Mouse (Mus musculus): Measurements from ENCODE around the gene Mtch1. TPM values are rescaled to one million over a fixed set of nuclear protein-coding genes. Genes with fewer than 3 reads are reported as not detected.

Mtch1 gene
- total and polyA plus RNA-seq, 2 experiments from 2014 or later, result 208 to 380 TPM

DNA sequence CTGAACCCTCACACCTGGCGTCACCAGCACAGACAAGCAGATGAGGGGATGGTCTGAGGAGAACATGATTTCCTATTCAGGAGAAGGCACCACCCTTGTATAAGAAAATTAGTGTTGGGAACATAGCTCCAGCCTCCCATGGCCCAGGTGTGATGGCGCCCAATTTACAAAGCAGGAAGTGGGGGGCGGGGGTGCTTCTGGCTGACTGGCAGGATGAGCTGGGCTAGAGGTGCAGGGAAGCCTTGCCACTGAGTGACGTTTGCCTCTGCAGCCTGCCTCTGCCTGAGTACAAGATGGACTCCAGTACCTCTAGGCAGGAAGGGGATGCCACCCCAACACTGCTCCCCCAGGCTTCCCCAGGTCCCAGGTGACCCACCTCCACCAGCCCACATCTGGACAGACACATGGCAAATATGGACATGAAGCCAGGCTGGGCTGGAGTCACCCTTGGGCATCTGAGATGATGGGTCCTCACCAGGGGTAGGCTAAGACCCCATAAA lies 15.5 kb downstream of the Mtch1 start:
- H3K27ac ChIP-seq (ENCODE audit: low read depth), result no peak overlapping the region; the same call in 1 of the 2 replicates
- 79% methylated on average over 4 of the region's 4 CpGs for WGBS
- no peak overlapping the region for H3K9ac ChIP-seq (replicated peaks; ENCODE audit: low read depth, low read length)
- peaks cover 56% of the 10 kb centered on the region for H3K36me3 ChIP-seq (replicated peaks; ENCODE audit: control insufficient read depth, insufficient read depth, low read length)
- TF ChIP-seq CTCF (IDR thresholded peaks at IDR 0.05; ENCODE audit: low read depth), result no peak
- TF ChIP-seq EP300 (IDR thresholded peaks at IDR 0.05; ENCODE audit: low read depth), result no peak
- no peak overlapping the region for H3K4me3 ChIP-seq (ENCODE audit: low read depth, low read length)
- ATAC-seq (ENCODE audit: insufficient read depth, low read depth), result no peak
- H3K4me1 ChIP-seq (ENCODE audit: control insufficient read depth, insufficient read depth), result peaks cover 13% of the 10 kb centered on the region
- H3K4me2 ChIP-seq (ENCODE audit: low read depth, low read length), result no peak overlapping the region
- peaks cover 3% of the 10 kb centered on the region; the same call in 1 of the 2 replicates for H3K27me3 ChIP-seq (ENCODE audit: control insufficient read depth, insufficient read depth, low read length)
- no peak for DNase-seq (ENCODE audit: low spot score)
- no peaks in the 10 kb centered on the region for H3K9me3 ChIP-seq (replicated peaks; ENCODE audit: control insufficient read depth, low read length)

DNA sequence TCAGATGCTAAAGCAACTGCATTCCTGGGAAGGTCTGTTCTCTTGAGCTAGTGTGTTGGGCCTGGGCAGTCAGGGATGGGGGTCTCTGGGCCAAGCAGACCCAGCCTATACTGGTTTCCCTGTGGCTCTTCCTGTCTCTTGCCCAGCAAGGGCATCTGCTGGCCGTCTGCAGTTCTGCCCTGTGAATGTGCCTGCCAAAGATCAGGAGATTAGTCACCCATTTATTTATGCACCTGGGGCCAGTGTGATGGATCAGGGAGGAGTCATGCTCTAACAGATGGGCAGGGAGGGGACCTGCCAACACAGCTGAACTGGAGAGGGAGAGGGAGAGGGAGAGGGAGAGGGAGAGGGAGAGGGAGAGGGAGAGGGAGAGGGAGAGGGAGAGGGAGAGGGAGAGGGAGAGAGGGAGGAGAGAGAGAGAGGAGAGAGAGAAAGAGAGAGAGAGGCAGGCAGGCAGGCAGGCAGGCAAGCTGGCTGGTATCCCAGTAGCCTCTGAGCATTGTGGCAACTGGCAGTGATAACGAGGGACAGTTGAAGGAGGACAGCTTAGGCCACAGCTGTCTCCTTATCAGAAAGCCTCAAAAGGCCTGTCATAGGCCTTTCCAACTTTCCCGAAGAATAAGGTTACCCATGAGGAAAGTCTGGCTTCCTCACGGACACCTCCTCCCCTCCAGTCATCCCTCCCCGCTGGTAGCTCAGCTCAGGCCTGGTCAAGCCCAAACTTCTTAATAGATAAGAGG lies 16.9 kb downstream of the Mtch1 start:
- H3K27ac ChIP-seq (ENCODE audit: low read depth), result peak overlapping the region; percentile 74
- no peaks in the 10 kb centered on the region for H3K9me3 ChIP-seq (replicated peaks; ENCODE audit: control insufficient read depth, low read length)
- peaks cover 9% of the 10 kb centered on the region for H3K27me3 ChIP-seq (ENCODE audit: control insufficient read depth, insufficient read depth, low read length)
- ATAC-seq (ENCODE audit: insufficient read depth, low read depth) (peak; percentile 37; the same call in 1 of the 2 replicates), DNase-seq (ENCODE audit: low spot score) (no peak)
- no peak overlapping the region for H3K4me3 ChIP-seq (ENCODE audit: low read depth, low read length)
- TF ChIP-seq EP300 (IDR thresholded peaks at IDR 0.05; ENCODE audit: low read depth) (no peak), CTCF (IDR thresholded peaks at IDR 0.05; ENCODE audit: low read depth) (0 out of 2 replicates have a peak, but pooled peaks have one; percentile 15)
- no peak overlapping the region for H3K9ac ChIP-seq (replicated peaks; ENCODE audit: low read depth, low read length)
- H3K36me3 ChIP-seq (replicated peaks; ENCODE audit: control insufficient read depth, insufficient read depth, low read length), result peaks cover 42% of the 10 kb centered on the region
- WGBS, result 14% methylated on average over 5 of the region's 5 CpGs
- H3K4me2 ChIP-seq (ENCODE audit: low read depth, low read length), result no peak overlapping the region
- peaks cover 13% of the 10 kb centered on the region for H3K4me1 ChIP-seq (ENCODE audit: control insufficient read depth, insufficient read depth)

DNA sequence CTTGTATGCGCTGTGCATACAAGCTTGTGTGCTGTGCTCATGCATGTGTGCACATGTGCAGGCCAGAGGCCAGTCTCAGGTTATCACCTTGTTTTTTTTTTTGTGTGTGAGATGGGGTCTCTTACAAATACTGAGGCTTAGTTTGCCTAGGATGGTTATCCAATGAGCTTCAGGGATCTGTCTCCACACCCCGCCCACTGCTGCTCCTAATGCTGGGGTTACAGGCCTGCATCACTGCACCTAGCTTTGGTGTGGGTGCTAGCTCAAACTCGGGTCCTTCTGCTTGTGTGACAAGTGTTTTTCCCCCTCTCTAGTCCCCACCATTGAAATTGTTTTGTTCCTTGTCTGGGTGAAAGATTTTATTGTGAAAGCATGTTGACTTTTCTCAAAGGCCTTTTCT lies 17.5 kb downstream of the Mtch1 start:
- ATAC-seq (ENCODE audit: insufficient read depth, low read depth), result no peak
- H3K4me3 ChIP-seq (ENCODE audit: low read depth, low read length), result no peak overlapping the region
- peaks cover 36% of the 10 kb centered on the region for H3K36me3 ChIP-seq (replicated peaks; ENCODE audit: control insufficient read depth, insufficient read depth, low read length)
- H3K4me1 ChIP-seq (ENCODE audit: control insufficient read depth, insufficient read depth), result peaks cover 13% of the 10 kb centered on the region
- peak overlapping the region; percentile 28; the same call in 1 of the 2 replicates for H3K27ac ChIP-seq (ENCODE audit: low read depth)
- no peaks in the 10 kb centered on the region for H3K9me3 ChIP-seq (replicated peaks; ENCODE audit: control insufficient read depth, low read length)
- no peak overlapping the region for H3K9ac ChIP-seq (replicated peaks; ENCODE audit: low read depth, low read length)
- no peak for TF ChIP-seq CTCF (IDR thresholded peaks at IDR 0.05; ENCODE audit: low read depth)
- TF ChIP-seq EP300 (IDR thresholded peaks at IDR 0.05; ENCODE audit: low read depth), result no peak
- DNase-seq (ENCODE audit: low spot score), result no peak
- H3K4me2 ChIP-seq (ENCODE audit: low read depth, low read length), result no peak overlapping the region
- 81% methylated on average over 3 of the region's 3 CpGs for WGBS
- peaks cover 9% of the 10 kb centered on the region for H3K27me3 ChIP-seq (ENCODE audit: control insufficient read depth, insufficient read depth, low read length)

DNA sequence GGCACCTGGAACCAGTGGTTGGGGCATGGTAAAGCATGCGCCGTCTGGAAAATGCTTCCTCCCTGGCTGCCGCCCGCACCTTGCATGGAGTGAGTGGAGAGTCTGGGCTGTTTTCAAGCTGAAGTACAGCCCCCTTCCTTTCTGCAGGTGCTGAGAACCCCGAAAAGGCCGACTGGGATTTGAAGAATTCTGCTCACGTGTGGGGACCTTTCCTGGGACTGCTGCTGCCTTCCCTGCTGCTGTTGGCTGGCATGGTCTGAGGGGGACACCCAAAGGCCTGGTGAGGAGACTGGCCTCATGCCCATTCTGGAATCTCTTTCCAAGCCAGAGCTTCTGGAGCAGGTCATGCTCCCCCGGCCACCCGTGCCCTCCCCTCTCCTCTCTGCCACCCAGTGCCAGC lies 20.0 kb downstream of the Mtch1 start:
- H3K9me3 ChIP-seq (replicated peaks; ENCODE audit: control insufficient read depth, low read length), result no peaks in the 10 kb centered on the region
- H3K4me2 ChIP-seq (ENCODE audit: low read depth, low read length), result no peak overlapping the region
- no peak for TF ChIP-seq CTCF (IDR thresholded peaks at IDR 0.05; ENCODE audit: low read depth)
- H3K9ac ChIP-seq (replicated peaks; ENCODE audit: low read depth, low read length), result no peak overlapping the region
- WGBS, result 73% methylated on average over 9 of the region's 9 CpGs
- ATAC-seq (ENCODE audit: insufficient read depth, low read depth), result no peak
- H3K4me1 ChIP-seq (ENCODE audit: control insufficient read depth, insufficient read depth), result peaks cover 13% of the 10 kb centered on the region
- H3K36me3 ChIP-seq (replicated peaks; ENCODE audit: control insufficient read depth, insufficient read depth, low read length), result peaks cover 16% of the 10 kb centered on the region
- H3K27ac ChIP-seq (ENCODE audit: low read depth), result no peak overlapping the region
- H3K27me3 ChIP-seq (ENCODE audit: control insufficient read depth, insufficient read depth, low read length), result peaks cover 9% of the 10 kb centered on the region
- no peak overlapping the region for H3K4me3 ChIP-seq (ENCODE audit: low read depth, low read length)
- no peak for DNase-seq (ENCODE audit: low spot score)

DNA sequence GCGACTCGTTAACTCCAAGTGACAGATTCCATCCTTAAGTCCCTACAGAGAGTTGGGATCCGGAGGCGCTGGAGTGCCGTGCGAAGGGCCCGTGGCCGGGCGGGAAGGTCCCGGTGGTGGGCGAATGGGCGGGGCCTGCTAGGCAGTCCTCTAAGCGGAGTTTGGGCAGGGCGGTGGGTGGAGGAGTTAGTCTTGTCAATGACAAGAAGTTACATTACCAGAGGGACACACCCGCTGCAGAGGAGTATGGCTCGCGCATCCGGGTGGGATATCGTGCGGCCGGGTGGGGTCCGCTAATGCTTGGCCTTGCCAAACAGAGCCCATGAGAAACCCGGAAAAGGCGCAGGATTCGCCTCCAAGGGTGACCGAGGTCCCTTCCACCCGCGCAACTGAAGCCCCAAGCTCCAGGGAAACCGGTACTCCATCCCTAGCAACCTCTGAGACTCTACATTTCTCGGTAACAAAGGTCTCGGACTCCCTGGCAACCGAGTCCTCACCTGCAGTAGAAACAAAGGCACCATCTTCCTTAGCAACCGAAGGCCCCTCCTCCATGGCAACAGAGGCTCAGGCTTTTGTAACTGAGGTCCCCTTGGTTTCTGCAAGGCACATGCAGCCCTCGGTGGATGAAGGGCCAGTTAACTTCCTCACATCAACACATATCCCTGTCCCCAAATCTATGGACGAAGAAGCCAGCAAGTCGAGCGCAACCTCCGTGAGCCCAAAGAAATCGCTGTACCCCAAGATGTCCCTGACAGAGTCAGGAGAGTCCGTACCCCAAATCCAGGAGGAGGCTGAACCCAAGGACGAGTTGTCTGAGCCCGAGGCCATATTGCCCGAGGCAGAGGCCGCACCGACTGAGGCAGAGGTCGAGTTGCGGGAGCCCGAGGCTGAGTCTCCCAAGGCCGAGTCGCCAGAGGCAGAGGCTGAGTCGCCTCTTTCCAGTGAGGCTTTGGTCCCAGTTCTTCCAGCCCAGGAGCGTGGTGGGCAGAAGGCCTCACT lies 20.9 kb downstream of the Mtch1 start:
- Histone ChIP-seq H3K27me3 (ENCODE audit: control insufficient read depth, insufficient read depth, low read length) (peaks cover 16% of the 10 kb centered on the region), H3K4me2 (ENCODE audit: low read depth, low read length) (peak overlapping the region; percentile 37), H3K9ac (replicated peaks; ENCODE audit: low read depth, low read length) (no peak overlapping the region), H3K27ac (ENCODE audit: low read depth) (no peak overlapping the region; the same call in 1 of the 2 replicates), H3K4me3 (ENCODE audit: low read depth, low read length) (peak overlapping the region; percentile 9; the same call in 1 of the 2 replicates), H3K36me3 (replicated peaks; ENCODE audit: control insufficient read depth, insufficient read depth, low read length) (peaks cover 7% of the 10 kb centered on the region), H3K9me3 (replicated peaks; ENCODE audit: control insufficient read depth, low read length) (no peaks in the 10 kb centered on the region), H3K4me1 (ENCODE audit: control insufficient read depth, insufficient read depth) (peaks cover 12% of the 10 kb centered on the region)
- 32% methylated on average over 52 of the region's 52 CpGs for WGBS
- ATAC-seq (ENCODE audit: insufficient read depth, low read depth) (no peak), DNase-seq (ENCODE audit: low spot score) (no peak)
- TF ChIP-seq CTCF (IDR thresholded peaks at IDR 0.05; ENCODE audit: low read depth), result no peak
- TF ChIP-seq EP300 (IDR thresholded peaks at IDR 0.05; ENCODE audit: low read depth), result no peak

Measured in heart, postnatal 0 days (tissue).